Mouse (Mus musculus): ENCODE measurements around the gene Mettl22. TPM values are rescaled to one million over a fixed set of nuclear protein-coding genes. Genes with fewer than 3 reads are reported as not detected.

Mettl22 gene
- 15.5 and 21.6 TPM in 2 replicates for total RNA-seq (2012; rRNA removed)

GRCm38 (mm10) chr16:8470603-8471481, at the start of gene Mettl22:
Gene Mettl22, plus strand, starts transcription at chr16:8470788.
- peak within 1 kb of the TSS; percentile 89 for H3K9ac ChIP-seq (ENCODE audit: insufficient read depth, low read depth, low read length, poor library complexity, severe bottlenecking)
- peak within 1 kb of the TSS; percentile 45 for H3K27ac ChIP-seq (ENCODE audit: insufficient read depth, low read depth, low read length, poor library complexity, severe bottlenecking)
- no peaks in the 10 kb centered on the region for H3K36me3 ChIP-seq (ENCODE audit: control insufficient read depth, insufficient read depth, low read length, poor library complexity, severe bottlenecking)
- in situ Hi-C loops (cut with MboI; ENCODE audit: low sequenced_read_pairs in 2 of 2, unreplicated experiment in 2 of 2): no loop called here
- no peak; the same call in 1 of the 2 replicates for TF ChIP-seq HCFC1 (IDR thresholded peaks at IDR 0.05; ENCODE audit: borderline replicate concordance, insufficient read depth, low read length)
- no peak for TF ChIP-seq ZNF384 (IDR thresholded peaks at IDR 0.05; ENCODE audit: low read depth, low read length)
- TF ChIP-seq ZC3H11A (IDR thresholded peaks at IDR 0.05; ENCODE audit: borderline replicate concordance, low read depth, low read length): no peak
- peak; percentile 85 for DNase-seq (ENCODE audit: low read depth, low spot score)
- H3K4me1 ChIP-seq (ENCODE audit: control insufficient read depth in 2 of 2, insufficient read depth in 2 of 2, low read length in 2 of 2, poor library complexity in 1 of 2): no peaks in the 10 kb centered on the region; a peak in 1 of 4 replicates
- no peaks in the 10 kb centered on the region for H3K9me3 ChIP-seq (ENCODE audit: control insufficient read depth, insufficient read depth, low read depth, low read length)
- peak within 1 kb of the TSS; percentile 81 to 87 for H3K4me3 ChIP-seq (ENCODE audit: insufficient read depth in 1 of 2, low read depth in 1 of 2, low read length in 2 of 2, poor library complexity in 1 of 2, severe bottlenecking in 1 of 2)

- in situ Hi-C loops (cut with MboI; ENCODE audit: low sequenced_read_pairs in 2 of 2, unreplicated experiment in 2 of 2): loop anchor here in 1 of 2 experiments (25.0 kb wide), 1 partner anchor 441 kb away; no protein-coding TSS in a partner anchor
- TF ChIP-seq CHD2 (IDR thresholded peaks at IDR 0.05; ENCODE audit: low read depth, low read length): no peak
- TF ChIP-seq MAFK (IDR thresholded peaks at IDR 0.05; ENCODE audit: insufficient read depth, low read depth, low read length): no peak
- TF ChIP-seq ZC3H11A (IDR thresholded peaks at IDR 0.05; ENCODE audit: borderline replicate concordance, low read depth, low read length): no peak
- no peak for TF ChIP-seq HCFC1 (IDR thresholded peaks at IDR 0.05; ENCODE audit: borderline replicate concordance, insufficient read depth, low read length)
- TF ChIP-seq ZNF384 (IDR thresholded peaks at IDR 0.05; ENCODE audit: low read depth, low read length): no peak
- H3K9me3 ChIP-seq (ENCODE audit: control insufficient read depth, insufficient read depth, low read depth, low read length): no peaks in the 10 kb centered on the region
- no peaks in the 10 kb centered on the region for H3K36me3 ChIP-seq (ENCODE audit: control insufficient read depth, insufficient read depth, low read length, poor library complexity, severe bottlenecking)
- H3K4me3 ChIP-seq (ENCODE audit: insufficient read depth in 1 of 2, low read depth in 1 of 2, low read length in 2 of 2, poor library complexity in 1 of 2, severe bottlenecking in 1 of 2): no peak overlapping the region
- DNase-seq (ENCODE audit: low read depth, low spot score): no peak
- H3K4me1 ChIP-seq (ENCODE audit: control insufficient read depth in 2 of 2, insufficient read depth in 2 of 2, low read length in 2 of 2, poor library complexity in 1 of 2): no peaks in the 10 kb centered on the region
- H3K27ac ChIP-seq (ENCODE audit: insufficient read depth, low read depth, low read length, poor library complexity, severe bottlenecking): no peak overlapping the region
- H3K9ac ChIP-seq (ENCODE audit: insufficient read depth, low read depth, low read length, poor library complexity, severe bottlenecking): no peak overlapping the region
Observed at GRCm38 (mm10) chr16:8420842-8421241, 49.7 kb upstream of the Mettl22 start.

GRCm38 (mm10) chr16:8423626-8424114, 46.9 kb upstream of the Mettl22 start:
- in situ Hi-C loops (cut with MboI; ENCODE audit: low sequenced_read_pairs in 2 of 2, unreplicated experiment in 2 of 2): loop anchor here in 1 of 2 experiments (25.0 kb wide), 1 partner anchor 439 kb away; no protein-coding TSS in a partner anchor
- no peak for TF ChIP-seq ZNF384 (IDR thresholded peaks at IDR 0.05; ENCODE audit: low read depth, low read length)
- TF ChIP-seq ZC3H11A (IDR thresholded peaks at IDR 0.05; ENCODE audit: borderline replicate concordance, low read depth, low read length): no peak

GRCm38 (mm10) chr16:8424161-8424970, 46.2 kb upstream of the Mettl22 start:
- Histone ChIP-seq H3K36me3 (ENCODE audit: control insufficient read depth, insufficient read depth, low read length, poor library complexity, severe bottlenecking) (no peaks in the 10 kb centered on the region), H3K9ac (ENCODE audit: insufficient read depth, low read depth, low read length, poor library complexity, severe bottlenecking) (peak overlapping the region; percentile 46), H3K27ac (ENCODE audit: insufficient read depth, low read depth, low read length, poor library complexity, severe bottlenecking) (no peak overlapping the region), H3K4me3 (ENCODE audit: insufficient read depth in 1 of 2, low read depth in 1 of 2, low read length in 2 of 2, poor library complexity in 1 of 2, severe bottlenecking in 1 of 2) (peak overlapping the region; percentile 60 to 63), H3K4me1 (ENCODE audit: control insufficient read depth in 2 of 2, insufficient read depth in 2 of 2, low read length in 2 of 2, poor library complexity in 1 of 2) (no peaks in the 10 kb centered on the region), H3K9me3 (ENCODE audit: control insufficient read depth, insufficient read depth, low read depth, low read length) (no peaks in the 10 kb centered on the region)
- no peak for TF ChIP-seq MAFK (IDR thresholded peaks at IDR 0.05; ENCODE audit: insufficient read depth, low read depth, low read length)
- in situ Hi-C loops (cut with MboI; ENCODE audit: low sequenced_read_pairs in 2 of 2, unreplicated experiment in 2 of 2): loop anchor here in 1 of 2 experiments (25.0 kb wide), 1 partner anchor 438 kb away; no protein-coding TSS in a partner anchor
- no peak for DNase-seq (ENCODE audit: low read depth, low spot score)

More at GRCm38 (mm10) chr16:8423626-8424114, 46.9 kb upstream of the Mettl22 start:
- Histone ChIP-seq H3K36me3 (ENCODE audit: control insufficient read depth, insufficient read depth, low read length, poor library complexity, severe bottlenecking) (no peaks in the 10 kb centered on the region), H3K4me1 (ENCODE audit: control insufficient read depth in 2 of 2, insufficient read depth in 2 of 2, low read length in 2 of 2, poor library complexity in 1 of 2) (no peaks in the 10 kb centered on the region), H3K9ac (ENCODE audit: insufficient read depth, low read depth, low read length, poor library complexity, severe bottlenecking) (no peak overlapping the region), H3K4me3 (ENCODE audit: insufficient read depth in 1 of 2, low read depth in 1 of 2, low read length in 2 of 2, poor library complexity in 1 of 2, severe bottlenecking in 1 of 2) (no peak overlapping the region), H3K27ac (ENCODE audit: insufficient read depth, low read depth, low read length, poor library complexity, severe bottlenecking) (no peak overlapping the region), H3K9me3 (ENCODE audit: control insufficient read depth, insufficient read depth, low read depth, low read length) (no peaks in the 10 kb centered on the region)
- no peak for DNase-seq (ENCODE audit: low read depth, low spot score)
